Mouse (Mus musculus): ENCODE measurements around the gene Rasgrf1. TPM values are rescaled to one million over a fixed set of nuclear protein-coding genes. Genes with fewer than 3 reads are reported as not detected.

The Rasgrf1 gene
- polyA plus RNA-seq, 1 experiment from 2014 or later: 0.70 TPM

GRCm38 (mm10) chr9:89879574-89879973 lies 30.1 kb upstream of the Rasgrf1 start:
- 0 out of 2 replicates have a peak overlapping the region, but pooled peaks have one; percentile 14 for H3K4me2 ChIP-seq
- 63% methylated on average over 31 of the region's 31 CpGs for WGBS
- no peaks in the 10 kb centered on the region for H3K9me3 ChIP-seq
- H3K36me3 ChIP-seq: no peaks in the 10 kb centered on the region
- H3K9ac ChIP-seq: no peak overlapping the region
- ATAC-seq (ENCODE audit: borderline replicate concordance, extremely low read depth, low FRiP score, low TSS enrichment): no peak
- no peak overlapping the region for H3K27ac ChIP-seq
- H3K27me3 ChIP-seq: peaks cover 58% of the 10 kb centered on the region
- H3K4me3 ChIP-seq: no peak overlapping the region
- no peaks in the 10 kb centered on the region for H3K4me1 ChIP-seq

GRCm38 (mm10) chr9:89881552-89881951 lies 28.2 kb upstream of the Rasgrf1 start:
- Histone ChIP-seq H3K9ac (no peak overlapping the region), H3K9me3 (no peaks in the 10 kb centered on the region), H3K4me3 (no peak overlapping the region), H3K27me3 (peaks cover 66% of the 10 kb centered on the region), H3K4me2 (no peak overlapping the region), H3K4me1 (no peaks in the 10 kb centered on the region), H3K36me3 (no peaks in the 10 kb centered on the region), H3K27ac (no peak overlapping the region)
- no peak for ATAC-seq (ENCODE audit: borderline replicate concordance, extremely low read depth, low FRiP score, low TSS enrichment)
- 58% methylated on average over 7 of the region's 7 CpGs for WGBS

- no peak overlapping the region for H3K4me3 ChIP-seq
- no peaks in the 10 kb centered on the region for H3K4me1 ChIP-seq
- no peaks in the 10 kb centered on the region for H3K36me3 ChIP-seq
- ATAC-seq (ENCODE audit: borderline replicate concordance, extremely low read depth, low FRiP score, low TSS enrichment): no peak
- no peaks in the 10 kb centered on the region for H3K9me3 ChIP-seq
- no peak overlapping the region for H3K9ac ChIP-seq
- H3K4me2 ChIP-seq: no peak overlapping the region
- 43% methylated on average over 7 of the region's 7 CpGs for WGBS
- peaks cover 62% of the 10 kb centered on the region for H3K27me3 ChIP-seq
- no peak overlapping the region for H3K27ac ChIP-seq
Observed at GRCm38 (mm10) chr9:89882583-89882982, 27.1 kb upstream of the Rasgrf1 start.

- H3K27ac ChIP-seq: no peak overlapping the region
- 29% methylated on average over 7 of the region's 7 CpGs for WGBS
- no peaks in the 10 kb centered on the region for H3K4me1 ChIP-seq
- ATAC-seq (ENCODE audit: borderline replicate concordance, extremely low read depth, low FRiP score, low TSS enrichment): no peak
- no peaks in the 10 kb centered on the region for H3K36me3 ChIP-seq
- H3K9me3 ChIP-seq: no peaks in the 10 kb centered on the region
- no peak overlapping the region for H3K9ac ChIP-seq
- peaks cover 42% of the 10 kb centered on the region for H3K27me3 ChIP-seq
- H3K4me2 ChIP-seq: no peak overlapping the region
- no peak overlapping the region for H3K4me3 ChIP-seq
Observed at GRCm38 (mm10) chr9:89885701-89886218, 23.9 kb upstream of the Rasgrf1 start.

- Histone ChIP-seq H3K9me3 (no peaks in the 10 kb centered on the region), H3K27ac (no peak overlapping the region), H3K27me3 (peaks cover 4% of the 10 kb centered on the region; the same call in 1 of the 2 replicates), H3K4me3 (no peak overlapping the region), H3K36me3 (no peaks in the 10 kb centered on the region), H3K4me2 (no peak overlapping the region), H3K4me1 (no peaks in the 10 kb centered on the region), H3K9ac (no peak overlapping the region)
- ATAC-seq (ENCODE audit: borderline replicate concordance, extremely low read depth, low FRiP score, low TSS enrichment): no peak
- WGBS: 69% methylated on average over 10 of the region's 10 CpGs
Observed at GRCm38 (mm10) chr9:89891534-89892293, 18.0 kb upstream of the Rasgrf1 start.

- H3K27ac ChIP-seq: no peak overlapping the region
- no peak overlapping the region for H3K4me3 ChIP-seq
- no peaks in the 10 kb centered on the region for H3K4me1 ChIP-seq
- ATAC-seq (ENCODE audit: borderline replicate concordance, extremely low read depth, low FRiP score, low TSS enrichment): no peak
- 77% methylated on average over 5 of the region's 5 CpGs for WGBS
- no peak overlapping the region for H3K9ac ChIP-seq
- no peaks in the 10 kb centered on the region for H3K36me3 ChIP-seq
- H3K27me3 ChIP-seq: no peaks in the 10 kb centered on the region; the same call in 1 of the 2 replicates
- H3K9me3 ChIP-seq: no peaks in the 10 kb centered on the region
- H3K4me2 ChIP-seq: no peak overlapping the region
Observed at GRCm38 (mm10) chr9:89892540-89893188, 17.0 kb upstream of the Rasgrf1 start.

GRCm38 (mm10) chr9:89900111-89900824 lies 9.4 kb upstream of the Rasgrf1 start:
- no peaks in the 10 kb centered on the region for H3K9me3 ChIP-seq
- H3K4me2 ChIP-seq: no peak overlapping the region
- H3K27ac ChIP-seq: no peak overlapping the region
- H3K4me3 ChIP-seq: no peak overlapping the region
- no peaks in the 10 kb centered on the region for H3K36me3 ChIP-seq
- WGBS: 33% methylated on average over 14 of the region's 14 CpGs
- no peak overlapping the region for H3K9ac ChIP-seq
- peaks cover 12% of the 10 kb centered on the region; the same call in 1 of the 2 replicates for H3K27me3 ChIP-seq
- no peak for ATAC-seq (ENCODE audit: borderline replicate concordance, extremely low read depth, low FRiP score, low TSS enrichment)
- H3K4me1 ChIP-seq: peaks cover 5% of the 10 kb centered on the region; the same call in 1 of the 2 replicates

- 49% methylated on average over 4 of the region's 4 CpGs for WGBS
- Histone ChIP-seq H3K9me3 (no peaks in the 10 kb centered on the region), H3K4me3 (no peak overlapping the region), H3K27ac (no peak overlapping the region), H3K36me3 (no peaks in the 10 kb centered on the region), H3K4me1 (peaks cover 5% of the 10 kb centered on the region; the same call in 1 of the 2 replicates), H3K27me3 (peaks cover 20% of the 10 kb centered on the region), H3K9ac (no peak overlapping the region), H3K4me2 (no peak overlapping the region)
- ATAC-seq (ENCODE audit: borderline replicate concordance, extremely low read depth, low FRiP score, low TSS enrichment): no peak
Observed at GRCm38 (mm10) chr9:89901184-89901583, 8.5 kb upstream of the Rasgrf1 start.

GRCm38 (mm10) chr9:89902813-89903212 lies 6.9 kb upstream of the Rasgrf1 start:
- Histone ChIP-seq H3K36me3 (no peaks in the 10 kb centered on the region), H3K9ac (no peak overlapping the region), H3K4me2 (no peak overlapping the region), H3K4me3 (no peak overlapping the region), H3K27ac (no peak overlapping the region), H3K9me3 (no peaks in the 10 kb centered on the region), H3K4me1 (peaks cover 5% of the 10 kb centered on the region; the same call in 1 of the 2 replicates), H3K27me3 (peaks cover 36% of the 10 kb centered on the region)
- WGBS: 25% methylated on average over 2 of the region's 2 CpGs
- ATAC-seq (ENCODE audit: borderline replicate concordance, extremely low read depth, low FRiP score, low TSS enrichment): no peak

GRCm38 (mm10) chr9:89906645-89907044 lies 3.1 kb upstream of the Rasgrf1 start:
- no peak overlapping the region for H3K4me2 ChIP-seq
- no peak overlapping the region for H3K9ac ChIP-seq
- no peaks in the 10 kb centered on the region for H3K9me3 ChIP-seq
- no peak for ATAC-seq (ENCODE audit: borderline replicate concordance, extremely low read depth, low FRiP score, low TSS enrichment)
- H3K4me1 ChIP-seq: peaks cover 31% of the 10 kb centered on the region
- H3K4me3 ChIP-seq: no peak overlapping the region
- H3K36me3 ChIP-seq: no peaks in the 10 kb centered on the region
- H3K27me3 ChIP-seq: peaks cover 75% of the 10 kb centered on the region
- H3K27ac ChIP-seq: no peak overlapping the region

GRCm38 (mm10) chr9:89907941-89908340 lies 1.8 kb upstream of the Rasgrf1 start:
- Histone ChIP-seq H3K4me3 (no peak overlapping the region; the same call in 1 of the 2 replicates), H3K27me3 (peaks cover 79% of the 10 kb centered on the region), H3K4me2 (no peak overlapping the region), H3K9ac (no peak overlapping the region), H3K9me3 (no peaks in the 10 kb centered on the region), H3K4me1 (peaks cover 27% of the 10 kb centered on the region), H3K36me3 (no peaks in the 10 kb centered on the region), H3K27ac (no peak overlapping the region)
- ATAC-seq (ENCODE audit: borderline replicate concordance, extremely low read depth, low FRiP score, low TSS enrichment): no peak
